Mouse (Mus musculus) thymus, adult 2 months (tissue): ENCODE measurements around the gene Plxna4.

Experiments used
- CTCF ChIP-seq: fragments of 200-500 bp; IDR thresholded peaks from 2 replicates; pipeline ENCODE4 v1.5.1; 2012; ENCODE audit warnings: mild to moderate bottlenecking, control low read depth, low read length, moderate library complexity, borderline replicate concordance; ENCODE audit not compliant: control insufficient read depth, poor library complexity, insufficient read depth; ENCODE audit errors: extremely low read depth
- POLR2A ChIP-seq: fragments of 200-500 bp; IDR thresholded peaks from 2 replicates; pipeline ENCODE4 v1.6.1; 2012; ENCODE audit warnings: mild to moderate bottlenecking, low read length, control low read depth, moderate library complexity; ENCODE audit not compliant: control insufficient read depth, poor library complexity, insufficient read depth; ENCODE audit errors: extremely low read depth

GRCm38 (mm10) chr6:32388276-32388675 lies 199.7 kb downstream of the Plxna4 start:
- TF ChIP-seq POLR2A = no peak
- TF ChIP-seq CTCF = no peak
